ENCODE assay signal across 11 mouse cellular contexts in the genomic region with DNA sequence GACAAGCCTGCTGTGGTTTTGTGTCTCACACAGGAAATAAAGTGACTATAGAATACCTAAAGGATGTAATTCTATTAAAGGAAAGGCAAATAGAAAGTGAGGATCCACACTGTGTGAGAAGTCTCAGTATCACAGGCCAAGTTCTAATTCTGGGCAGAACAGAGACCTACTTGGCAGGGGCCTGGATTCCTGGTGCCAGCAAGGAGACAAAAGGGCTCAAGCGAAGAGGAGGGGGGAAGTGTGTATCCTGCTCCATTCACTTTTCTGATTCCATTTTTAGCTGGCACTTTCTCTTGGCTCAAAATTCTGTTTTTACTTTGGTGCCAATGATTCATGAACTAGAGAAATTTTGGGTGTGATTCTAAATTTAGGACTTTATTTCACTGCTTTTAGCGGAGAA.
DNase-seq lines count a peak whose midpoint lies in the region; ATAC-seq lines count a peak whose summit lies in the region.
"Had no signal": no experiment of that assay in that cellular context is flagged by ENCODE, and none has a peak within 500 bp of the region (broad histone marks: within the 10 kb centered on the region; RNA-seq: fewer than 3 reads in every experiment).

No protein-coding gene starts in this region.

- peak; percentile 88 for ATAC-seq in forebrain, embryonic 14.5 days

- H3K4me3 ChIP-seq in forebrain, embryonic 14.5 days (ENCODE audit: low read depth, low read length), result no peak overlapping the region
- H3K4me3 ChIP-seq in forebrain, embryonic 10.5 days, result no peak overlapping the region
- H3K4me3 ChIP-seq: erythroblast, embryonic 14.5 days; midbrain, embryonic 12.5 days had no signal

- H3K4me1 ChIP-seq in forebrain, embryonic 14.5 days (ENCODE audit: control insufficient read depth, insufficient read depth, low read length), result no peaks in the 10 kb centered on the region
- H3K4me1 ChIP-seq in forebrain, embryonic 10.5 days, result no peaks in the 10 kb centered on the region
- H3K4me1 ChIP-seq: midbrain, embryonic 12.5 days had no signal

- H3K9me3 ChIP-seq in forebrain, embryonic 14.5 days (replicated peaks; ENCODE audit: control insufficient read depth, low read length), result peaks cover 8% of the 10 kb centered on the region; the same call in 1 of the 2 replicates
- H3K9me3 ChIP-seq in forebrain, embryonic 10.5 days, result peaks cover 7% of the 10 kb centered on the region; the same call in 1 of the 2 replicates

- H3K4me2 ChIP-seq in forebrain, embryonic 14.5 days (ENCODE audit: low read length), result no peak overlapping the region
- H3K4me2 ChIP-seq: midbrain, embryonic 12.5 days had no signal

- no peak overlapping the region; the same call in 1 of the 2 replicates for H3K27ac ChIP-seq in forebrain, embryonic 14.5 days (ENCODE audit: low read depth, low read length)
- H3K27ac ChIP-seq in forebrain, embryonic 10.5 days, result no peak overlapping the region
- H3K27ac ChIP-seq: midbrain, embryonic 12.5 days had no signal

- DNase-seq in forebrain, embryonic 14.5 days (ENCODE audit: low spot score), result peak; percentile 76
- no peak for DNase-seq in forebrain, embryonic 10.5 days (ENCODE audit: extremely low spot score, low spot score)
- DNase-seq in adrenal gland, postnatal 14 days, result peak; percentile 48
- peak; percentile 28 to 73 for DNase-seq in frontal cortex, adult 2 months (ENCODE audit: extremely low spot score in 1 of 2, low spot score in 1 of 2)
- DNase-seq in left cerebral cortex, adult 11 months (ENCODE audit: low spot score), result peak; percentile 17
- DNase-seq in thymus, postnatal 14 days, result no peak
- DNase-seq in kidney, adult 11 months, result no peak
- no peak for DNase-seq in ovary, postnatal 36 days (ENCODE audit: low spot score)
- DNase-seq: B cell, adult 2 months had no signal

- no peaks in the 10 kb centered on the region for H3K27me3 ChIP-seq in forebrain, embryonic 14.5 days (replicated peaks; ENCODE audit: control insufficient read depth, insufficient read depth, low read length)
- H3K27me3 ChIP-seq in forebrain, embryonic 10.5 days (ENCODE audit: poor library complexity, severe bottlenecking), result no peaks in the 10 kb centered on the region
- H3K27me3 ChIP-seq: midbrain, embryonic 12.5 days had no signal

- 52% methylated on average over 2 of the region's 2 CpGs for WGBS in forebrain, embryonic 14.5 days
- WGBS in forebrain, embryonic 10.5 days, result 94% methylated on average over 2 of the region's 2 CpGs

- H3K36me3 ChIP-seq in forebrain, embryonic 14.5 days (ENCODE audit: control insufficient read depth, insufficient read depth, low read length), result no peaks in the 10 kb centered on the region
- H3K36me3 ChIP-seq in forebrain, embryonic 10.5 days (replicated peaks), result no peaks in the 10 kb centered on the region
- H3K36me3 ChIP-seq: midbrain, embryonic 12.5 days had no signal

- H3K9ac ChIP-seq in forebrain, embryonic 14.5 days (ENCODE audit: low read length), result no peak overlapping the region
- H3K9ac ChIP-seq: midbrain, embryonic 12.5 days had no signal

Comparison
In these comparisons a context has a peak if more than half of its experiments do, and no peak if none do; other contexts are left out.
1. DNase-seq: peak in forebrain, embryonic 14.5 days (single experiment), adrenal gland, postnatal 14 days (single experiment), frontal cortex, adult 2 months (2 of 2) and left cerebral cortex, adult 11 months (single experiment); none in forebrain, embryonic 10.5 days (single experiment), thymus, postnatal 14 days (single experiment), kidney, adult 11 months (single experiment) and ovary, postnatal 36 days (single experiment).